Mouse (Mus musculus): ENCODE measurements around the gene Nt5c3b. TPM values are rescaled to one million over a fixed set of nuclear protein-coding genes. Genes with fewer than 3 reads are reported as not detected.
A peak's percentile ranks its signal among the peaks of the same experiment; 100 is the strongest.

The Nt5c3b gene
- polyA plus RNA-seq, 1 experiment from 2014 or later = 94.2 TPM

DNA sequence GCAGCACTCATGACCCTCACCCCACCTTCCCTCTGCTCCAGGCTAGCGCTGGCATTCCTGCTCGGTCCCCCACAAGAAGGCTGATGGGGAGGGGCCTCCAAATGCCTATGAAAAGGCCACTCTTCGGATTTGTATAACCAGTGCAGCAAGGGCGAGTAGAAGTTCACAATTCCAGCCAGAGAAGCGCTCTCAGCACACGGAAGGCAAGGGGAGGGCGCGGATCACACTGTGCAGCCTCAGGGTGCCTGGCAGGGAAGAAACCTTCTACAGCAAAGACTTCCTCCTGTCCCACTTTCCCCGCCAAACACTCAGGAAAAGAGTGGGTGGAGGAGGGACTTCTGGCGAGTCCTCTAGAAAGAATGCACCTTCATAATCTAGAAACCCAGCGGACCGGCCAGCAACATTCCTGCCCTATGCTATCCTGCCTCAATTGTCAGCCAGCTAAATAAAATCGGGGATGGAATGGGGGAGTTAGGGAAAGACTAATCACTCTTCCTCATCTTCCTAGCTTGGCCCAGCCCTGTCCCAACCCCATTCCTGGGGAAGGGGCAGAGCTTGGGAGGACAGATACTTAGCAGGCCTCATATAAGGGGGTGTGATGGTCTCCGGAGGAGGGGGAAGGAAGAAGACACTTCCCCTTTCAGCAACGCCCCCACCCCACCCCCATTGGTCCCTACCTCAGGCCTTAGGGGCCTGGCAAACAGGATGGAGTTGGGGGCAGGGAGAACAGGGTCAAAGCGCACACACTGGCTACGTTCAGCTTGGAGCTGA is 45.6 kb downstream of the Nt5c3b start:
- H3K9me3 ChIP-seq = no peaks in the 10 kb centered on the region
- no peaks in the 10 kb centered on the region for H3K27me3 ChIP-seq (replicated peaks)
- H3K36me3 ChIP-seq = no peaks in the 10 kb centered on the region
- peak overlapping the region; percentile 76 for H3K9ac ChIP-seq
- no peak for ATAC-seq
- H3K27ac ChIP-seq = peak overlapping the region; percentile 97
- H3K4me3 ChIP-seq (replicated peaks) = peak overlapping the region; percentile 78
- H3K4me1 ChIP-seq (replicated peaks) = peaks cover 69% of the 10 kb centered on the region
- WGBS = 14% methylated on average over 17 of the region's 17 CpGs
- peak overlapping the region; percentile 80 for H3K4me2 ChIP-seq (replicated peaks)

DNA sequence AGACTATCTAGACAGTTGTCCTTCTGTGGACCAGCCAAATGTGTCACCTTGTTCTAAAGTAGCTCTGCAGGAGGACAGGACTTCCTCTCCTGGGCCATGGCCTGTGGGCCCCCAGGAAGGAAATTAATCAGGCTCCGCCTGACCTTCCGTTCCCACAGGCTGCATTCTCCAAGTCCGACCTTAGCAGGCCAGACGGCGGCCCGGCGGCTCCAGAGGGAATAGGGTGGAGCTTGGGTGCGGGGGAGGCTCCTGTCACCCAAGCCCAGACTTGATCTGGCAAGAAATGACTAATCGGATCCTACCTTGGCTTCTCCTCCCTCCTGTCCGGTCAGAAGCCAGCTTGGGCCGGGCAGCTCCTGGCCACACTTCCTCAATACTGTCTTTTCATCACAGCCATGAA is 46.4 kb downstream of the Nt5c3b start:
- Histone ChIP-seq H3K4me3 (replicated peaks) (peak overlapping the region; percentile 78), H3K27ac (peak overlapping the region; percentile 97), H3K27me3 (replicated peaks) (no peaks in the 10 kb centered on the region), H3K9me3 (no peaks in the 10 kb centered on the region), H3K9ac (peak overlapping the region; percentile 76; the same call in 1 of the 2 replicates), H3K36me3 (no peaks in the 10 kb centered on the region), H3K4me1 (replicated peaks) (peaks cover 72% of the 10 kb centered on the region), H3K4me2 (replicated peaks) (peak overlapping the region; percentile 80)
- peak; percentile 32 for ATAC-seq
- 20% methylated on average over 11 of the region's 11 CpGs for WGBS

DNA sequence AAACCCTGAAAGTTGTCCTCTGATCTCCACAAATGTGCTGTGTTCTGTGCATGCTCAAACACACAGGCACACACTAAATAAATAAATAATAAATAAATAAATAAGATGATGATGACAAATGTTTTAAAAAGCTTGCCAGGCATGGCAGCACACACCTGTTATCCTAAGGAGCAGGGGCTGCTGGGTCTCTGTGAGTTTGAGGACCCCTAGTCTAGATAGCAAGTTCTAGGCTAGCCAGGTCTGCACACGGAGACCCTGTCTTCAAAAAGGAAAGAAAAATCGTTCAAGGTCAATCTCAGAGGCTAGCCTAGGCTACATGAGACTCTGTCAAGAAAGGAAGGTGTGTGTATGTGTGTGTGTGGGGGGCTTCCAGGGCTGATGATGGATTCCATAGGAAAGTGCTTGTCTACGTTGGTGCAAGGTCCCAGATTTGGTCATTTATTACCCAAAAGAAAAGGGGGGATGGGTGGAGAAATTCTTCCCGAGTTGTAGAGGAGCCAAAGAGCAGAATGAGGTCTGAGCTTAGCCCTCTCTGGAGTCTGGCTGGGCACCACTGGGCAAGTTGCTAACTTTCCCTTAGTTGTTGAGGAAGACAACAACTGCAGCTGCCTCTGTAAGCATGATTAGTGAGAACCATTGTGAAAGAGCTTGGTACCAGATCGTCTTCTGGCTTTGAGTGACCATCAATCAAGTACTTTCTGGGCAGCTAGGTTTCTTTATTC is 47.1 kb downstream of the Nt5c3b start:
- no peak for ATAC-seq
- H3K4me3 ChIP-seq (replicated peaks) = peak overlapping the region; percentile 78; the same call in 1 of the 2 replicates
- no peaks in the 10 kb centered on the region for H3K27me3 ChIP-seq (replicated peaks)
- WGBS = 48% methylated on average over 5 of the region's 5 CpGs
- H3K4me2 ChIP-seq (replicated peaks) = peak overlapping the region; percentile 80
- no peaks in the 10 kb centered on the region for H3K36me3 ChIP-seq
- peaks cover 78% of the 10 kb centered on the region for H3K4me1 ChIP-seq (replicated peaks)
- peak overlapping the region; percentile 97 for H3K27ac ChIP-seq
- H3K9me3 ChIP-seq = no peaks in the 10 kb centered on the region
- peak overlapping the region; percentile 76; the same call in 1 of the 2 replicates for H3K9ac ChIP-seq

DNA sequence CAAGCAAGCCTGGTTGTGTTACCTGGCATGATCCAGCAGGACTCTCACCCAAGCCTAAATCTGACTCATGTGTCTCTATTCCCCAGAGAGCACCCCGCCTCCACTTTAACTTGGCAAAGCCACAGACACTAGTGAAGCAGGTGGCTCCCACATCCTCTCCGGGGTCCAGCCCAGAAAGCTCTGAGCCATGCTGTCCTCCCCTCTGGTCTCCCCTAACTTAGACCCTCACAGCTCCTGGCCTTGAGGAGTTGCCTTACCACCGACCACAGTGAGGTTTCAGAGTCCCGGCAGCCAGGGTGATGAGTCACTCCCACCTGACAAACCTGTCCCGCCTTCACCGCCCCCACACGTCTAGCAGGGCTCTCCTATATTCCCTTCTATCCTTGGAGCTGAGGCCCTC is 47.9 kb downstream of the Nt5c3b start:
- H3K27me3 ChIP-seq (replicated peaks) = no peaks in the 10 kb centered on the region
- H3K27ac ChIP-seq = 0 out of 2 replicates have a peak overlapping the region, but pooled peaks have one; percentile 1
- H3K36me3 ChIP-seq = no peaks in the 10 kb centered on the region
- 56% methylated on average over 7 of the region's 7 CpGs for WGBS
- no peak overlapping the region for H3K9ac ChIP-seq
- H3K4me3 ChIP-seq (replicated peaks) = no peak overlapping the region
- H3K4me2 ChIP-seq (replicated peaks) = peak overlapping the region; percentile 80
- no peak for ATAC-seq
- peaks cover 83% of the 10 kb centered on the region for H3K4me1 ChIP-seq (replicated peaks)
- no peaks in the 10 kb centered on the region for H3K9me3 ChIP-seq

DNA sequence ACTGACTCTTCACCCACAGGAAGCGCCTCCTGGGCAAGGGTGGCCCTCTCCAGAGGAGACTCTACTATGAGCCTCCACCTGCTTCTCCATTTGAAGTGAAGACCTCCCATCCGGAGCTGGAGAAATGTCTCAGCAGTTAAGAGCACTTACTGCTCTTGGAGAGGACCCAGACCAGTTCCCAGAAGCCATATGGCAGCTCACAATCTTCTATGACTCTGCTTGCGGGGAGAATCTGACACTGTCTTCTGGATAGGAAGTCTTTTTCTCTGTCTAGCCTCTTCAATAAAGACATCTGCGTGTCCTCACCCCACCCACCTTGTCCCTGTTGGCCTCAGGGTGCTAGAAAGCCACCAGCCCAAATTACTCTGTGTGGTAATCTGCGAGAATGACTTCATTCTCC is 48.6 kb downstream of the Nt5c3b start:
- Histone ChIP-seq H3K36me3 (no peaks in the 10 kb centered on the region), H3K4me3 (replicated peaks) (no peak overlapping the region), H3K4me1 (replicated peaks) (peaks cover 84% of the 10 kb centered on the region), H3K4me2 (replicated peaks) (no peak overlapping the region), H3K27ac (no peak overlapping the region), H3K27me3 (replicated peaks) (no peaks in the 10 kb centered on the region), H3K9me3 (no peaks in the 10 kb centered on the region), H3K9ac (no peak overlapping the region)
- ATAC-seq = no peak
- WGBS = 67% methylated on average over 5 of the region's 5 CpGs

DNA sequence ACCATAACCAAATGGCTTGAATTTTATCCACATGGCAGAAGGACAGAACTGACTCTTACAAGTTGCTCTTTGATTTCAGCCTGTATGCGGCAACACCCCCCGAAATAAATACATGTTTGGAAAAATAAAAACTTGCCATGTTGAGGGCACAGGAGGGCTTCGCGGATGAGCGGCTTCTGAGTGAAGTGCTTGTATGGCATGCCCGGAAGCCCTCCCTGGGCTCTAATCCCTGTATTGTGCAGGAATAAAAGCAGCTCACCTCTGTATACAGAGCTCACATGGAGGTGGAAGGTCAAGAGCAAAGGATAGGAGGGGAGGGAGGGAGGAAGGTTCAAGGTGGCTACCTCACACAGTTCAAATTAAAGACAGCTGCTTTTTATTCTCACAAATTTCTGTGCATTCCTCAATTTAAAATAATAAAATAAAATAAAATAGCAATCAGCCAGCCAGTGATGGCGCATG is 49.7 kb downstream of the Nt5c3b start:
- Histone ChIP-seq H3K27ac (no peak overlapping the region), H3K4me2 (replicated peaks) (no peak overlapping the region), H3K9me3 (no peaks in the 10 kb centered on the region), H3K9ac (no peak overlapping the region), H3K4me1 (replicated peaks) (peaks cover 94% of the 10 kb centered on the region), H3K36me3 (no peaks in the 10 kb centered on the region), H3K27me3 (replicated peaks) (no peaks in the 10 kb centered on the region), H3K4me3 (replicated peaks) (no peak overlapping the region)
- 90% methylated on average over 7 of the region's 7 CpGs for WGBS
- no peak for ATAC-seq

DNA sequence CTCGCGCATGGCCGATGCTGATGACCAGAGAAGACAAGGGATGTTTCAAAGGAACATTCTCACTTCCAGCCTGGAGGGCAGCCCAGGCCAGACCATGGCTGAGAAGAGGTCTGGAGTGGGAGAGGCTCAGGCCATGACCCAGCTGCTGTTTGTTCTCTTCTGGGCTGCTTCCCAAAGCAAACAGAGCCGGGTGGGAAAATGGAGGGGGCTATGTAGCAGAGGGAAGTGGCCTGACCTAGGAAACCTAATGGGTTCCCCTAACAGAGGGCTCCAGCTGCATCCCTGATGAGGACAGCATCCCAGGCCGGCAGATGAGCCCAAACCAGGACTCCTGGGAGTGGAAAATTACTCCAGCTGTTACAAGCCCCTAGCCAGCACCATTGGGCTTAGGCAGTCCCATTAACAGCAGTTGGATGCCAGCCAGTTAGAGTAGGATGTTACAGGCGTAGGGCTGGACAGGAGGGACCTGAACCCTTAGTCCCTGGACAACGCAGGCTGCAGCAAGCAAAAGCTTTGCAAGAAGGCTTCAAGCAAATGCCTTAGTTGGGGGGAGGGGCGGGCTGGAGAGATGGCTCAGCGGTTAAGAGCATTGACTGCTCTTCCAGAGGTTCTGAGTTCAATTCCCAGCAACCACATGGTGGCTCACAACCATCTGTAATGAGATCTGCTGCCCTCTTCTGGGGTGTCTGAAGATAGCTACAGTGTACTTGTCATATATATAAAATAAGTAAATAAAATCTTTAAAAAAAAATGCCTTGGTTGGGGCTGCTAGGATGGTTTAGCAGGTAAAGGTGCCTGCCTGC is 50.3 kb downstream of the Nt5c3b start:
- Histone ChIP-seq H3K9ac (no peak overlapping the region), H3K36me3 (no peaks in the 10 kb centered on the region), H3K9me3 (no peaks in the 10 kb centered on the region), H3K4me2 (replicated peaks) (no peak overlapping the region; the same call in 1 of the 2 replicates), H3K27ac (peak overlapping the region; percentile 41), H3K27me3 (replicated peaks) (no peaks in the 10 kb centered on the region), H3K4me3 (replicated peaks) (no peak overlapping the region), H3K4me1 (replicated peaks) (peaks cover 94% of the 10 kb centered on the region)
- ATAC-seq = peak; percentile 32
- 39% methylated on average over 9 of the region's 9 CpGs for WGBS

DNA sequence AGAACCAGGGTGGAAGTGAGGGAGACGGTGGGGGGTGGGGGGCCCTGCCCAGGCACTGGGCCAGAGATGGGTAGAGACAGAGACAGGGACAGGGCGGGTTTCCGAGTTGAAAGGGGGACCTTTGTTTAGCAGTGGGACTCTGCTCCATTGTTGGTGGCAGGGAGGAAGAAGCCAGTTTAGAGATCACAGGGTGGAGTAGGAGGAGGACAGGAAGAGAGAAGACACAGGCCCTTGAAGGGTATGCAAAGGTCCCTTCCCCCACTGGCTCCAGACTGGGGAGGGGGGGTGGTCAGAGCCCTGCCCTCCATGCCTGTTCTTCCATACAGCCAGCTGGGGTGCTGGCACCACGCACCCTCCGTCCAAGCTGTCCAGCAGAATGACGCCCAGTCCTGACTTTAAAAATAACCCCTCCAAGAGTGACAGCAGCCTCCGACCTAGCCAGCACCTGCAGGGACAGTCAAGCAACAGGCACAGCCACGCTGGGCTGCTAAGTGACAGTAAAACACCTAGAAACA is 51.6 kb downstream of the Nt5c3b start:
- Histone ChIP-seq H3K27me3 (replicated peaks) (no peaks in the 10 kb centered on the region), H3K27ac (peak overlapping the region; percentile 41), H3K4me1 (replicated peaks) (peaks cover 89% of the 10 kb centered on the region), H3K36me3 (peaks cover 5% of the 10 kb centered on the region; the same call in 1 of the 2 replicates), H3K9me3 (no peaks in the 10 kb centered on the region), H3K4me2 (replicated peaks) (peak overlapping the region; percentile 13; the same call in 1 of the 2 replicates), H3K4me3 (replicated peaks) (no peak overlapping the region), H3K9ac (0 out of 2 replicates have a peak overlapping the region, but pooled peaks have one; percentile 23)
- 36% methylated on average over 8 of the region's 8 CpGs for WGBS
- ATAC-seq = no peak

DNA sequence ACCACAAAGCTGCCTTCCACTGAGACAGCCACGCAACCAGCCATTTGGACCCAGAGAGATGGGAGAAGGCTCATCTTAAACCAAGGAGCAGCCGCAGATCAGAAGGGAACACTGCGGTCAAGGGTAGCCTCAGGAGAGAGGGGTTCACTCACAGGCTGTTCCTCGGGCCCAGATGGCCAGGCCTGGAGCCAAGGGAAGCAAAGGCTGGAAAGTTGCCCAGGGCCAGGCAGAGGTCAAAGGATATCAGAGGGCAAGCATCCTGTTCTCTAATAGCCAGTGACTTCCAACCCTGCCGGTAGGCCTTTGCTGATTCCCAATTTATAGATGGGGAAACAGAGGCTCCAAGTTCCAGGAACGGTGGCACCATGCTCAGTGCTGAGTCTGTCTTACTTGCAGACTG is 53.0 kb downstream of the Nt5c3b start:
- Histone ChIP-seq H3K4me1 (replicated peaks) (peaks cover 75% of the 10 kb centered on the region), H3K4me2 (replicated peaks) (peak overlapping the region; percentile 45; the same call in 1 of the 2 replicates), H3K9ac (no peak overlapping the region), H3K4me3 (replicated peaks) (no peak overlapping the region), H3K27ac (peak overlapping the region; percentile 73), H3K27me3 (replicated peaks) (no peaks in the 10 kb centered on the region), H3K36me3 (peaks cover 12% of the 10 kb centered on the region), H3K9me3 (no peaks in the 10 kb centered on the region)
- no peak for ATAC-seq
- WGBS = 66% methylated on average over 6 of the region's 6 CpGs

DNA sequence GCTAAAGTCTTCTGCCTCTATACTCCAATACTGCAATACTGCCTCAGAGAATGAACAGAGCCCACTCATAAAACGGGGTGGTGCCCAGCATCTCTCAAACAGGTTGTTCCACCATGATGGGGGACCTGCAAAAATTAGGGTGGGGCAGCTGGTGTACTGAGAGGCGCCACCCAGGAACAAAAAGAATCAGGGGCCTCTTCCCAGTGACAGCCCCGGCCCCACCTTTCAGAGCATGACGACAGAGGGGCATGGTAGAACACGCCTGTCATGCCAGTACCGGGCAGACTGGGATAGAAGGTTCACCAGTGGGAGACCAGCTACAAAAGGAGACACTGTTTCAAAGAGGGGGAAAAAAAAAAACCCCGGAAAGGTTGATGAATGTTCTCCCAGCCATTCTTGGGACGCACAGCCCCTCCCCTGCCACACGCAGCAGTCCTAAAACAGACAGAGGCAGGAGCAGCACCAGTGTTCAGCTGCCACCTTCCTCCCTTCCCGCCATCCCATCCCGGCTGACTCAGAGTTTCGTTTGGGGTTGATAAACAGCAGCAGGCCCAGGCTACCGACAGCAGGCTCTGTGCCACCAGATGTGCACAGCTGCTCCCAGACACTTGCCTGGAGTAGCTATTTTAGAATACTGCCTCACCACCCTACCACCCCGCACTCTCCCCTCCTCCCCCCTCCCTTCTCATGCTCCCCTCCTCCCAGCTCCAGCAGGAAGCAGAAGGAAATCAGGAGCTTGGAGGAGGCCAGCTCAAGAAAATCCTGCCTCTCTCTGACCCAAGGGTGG is 53.8 kb downstream of the Nt5c3b start:
- ATAC-seq = peak; percentile 55
- no peak overlapping the region for H3K9ac ChIP-seq
- peaks cover 19% of the 10 kb centered on the region for H3K36me3 ChIP-seq
- H3K27me3 ChIP-seq (replicated peaks) = no peaks in the 10 kb centered on the region
- peak overlapping the region; percentile 45 for H3K4me2 ChIP-seq (replicated peaks)
- peaks cover 68% of the 10 kb centered on the region for H3K4me1 ChIP-seq (replicated peaks)
- no peak overlapping the region; the same call in 1 of the 2 replicates for H3K4me3 ChIP-seq (replicated peaks)
- peak overlapping the region; percentile 73 for H3K27ac ChIP-seq
- WGBS = 17% methylated on average over 14 of the region's 14 CpGs
- no peaks in the 10 kb centered on the region for H3K9me3 ChIP-seq

DNA sequence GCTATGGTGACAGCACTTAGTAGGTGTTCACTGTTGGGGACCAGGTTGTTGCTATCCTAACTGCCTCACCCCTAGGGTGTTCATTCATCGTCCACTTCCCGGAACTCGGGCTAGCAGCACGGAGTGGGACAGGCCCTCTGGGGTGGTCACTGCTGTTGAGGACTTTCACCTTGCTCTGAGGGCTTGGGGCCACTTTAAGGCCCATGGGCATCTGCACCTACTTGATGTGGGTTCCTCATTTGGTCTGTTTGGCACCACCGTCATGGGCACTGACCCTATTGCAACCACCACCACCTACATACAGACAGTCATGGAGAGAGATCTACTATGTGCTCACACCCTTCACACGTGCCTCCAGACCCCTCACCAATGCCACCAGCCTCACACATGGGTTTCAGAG is 54.5 kb downstream of the Nt5c3b start:
- H3K4me3 ChIP-seq (replicated peaks) = no peak overlapping the region

More for the DNA sequence above, 54.5 kb downstream of the Nt5c3b start:
- WGBS = 79% methylated on average over 6 of the region's 6 CpGs
- Histone ChIP-seq H3K27me3 (replicated peaks) (no peaks in the 10 kb centered on the region), H3K27ac (peak overlapping the region; percentile 73), H3K9ac (no peak overlapping the region), H3K4me1 (replicated peaks) (peaks cover 64% of the 10 kb centered on the region), H3K36me3 (peaks cover 24% of the 10 kb centered on the region), H3K4me2 (replicated peaks) (peak overlapping the region; percentile 45), H3K9me3 (no peaks in the 10 kb centered on the region)
- no peak for ATAC-seq

Data from intestine, embryonic 15.5 days (tissue).